Mouse (Mus musculus) heart, adult 2 months (tissue): ENCODE data around the gene Tmem161b. TPM values are rescaled to one million over a fixed set of nuclear protein-coding genes. Genes with fewer than 3 reads are reported as not detected.
"Not testable (repeated sequence)": the region's sequence is repeated elsewhere in the genome, so short reads cannot be mapped to it uniquely, and the experiment has no call there.

Experiments
- DNase-seq, 2 experiments: peaks; one replicate each; pipeline ENCODE4 v3.0.0; 2021
- H3K27ac ChIP-seq: fragments of 200-600 bp; 2 replicates; pipeline ENCODE4 v1.8.1; 2022
- H3K27me3 ChIP-seq: fragments of 200-500 bp; 2 replicates; pipeline ENCODE4 v1.6.1; 2012; ENCODE audit warnings: mild to moderate bottlenecking, low read length, inconsistent platforms, mixed read lengths; ENCODE audit not compliant: control insufficient read depth, insufficient read depth
- H3K36me3 ChIP-seq: fragments of 200-500 bp; 2 replicates; pipeline ENCODE4 v1.6.1; 2012; ENCODE audit warnings: low read length, inconsistent platforms; ENCODE audit not compliant: control insufficient read depth, insufficient read depth
- H3K4me1 ChIP-seq: fragments of 200-500 bp; 2 replicates; pipeline ENCODE4 v1.6.1; 2011; ENCODE audit warnings: low read length; ENCODE audit not compliant: control insufficient read depth, insufficient read depth
- H3K4me3 ChIP-seq: fragments of 200-600 bp; 2 replicates; pipeline ENCODE4 v1.8.1; 2022
- H3K79me2 ChIP-seq: fragments of 200-500 bp; replicated peaks from 2 replicates; pipeline ENCODE4 v1.6.1; 2012; ENCODE audit warnings: mild to moderate bottlenecking, inconsistent platforms, low read length, moderate library complexity, mixed read lengths; ENCODE audit not compliant: control insufficient read depth, insufficient read depth
- H3K9ac ChIP-seq: fragments of 200-500 bp; 2 replicates; pipeline ENCODE4 v1.6.1; 2012; ENCODE audit warnings: low read depth, mild to moderate bottlenecking, control low read depth, inconsistent platforms, low read length, mixed read lengths
- CTCF ChIP-seq: fragments of 200-600 bp; IDR thresholded peaks from 2 replicates; pipeline ENCODE4 v1.8.1; 2022; ENCODE audit warnings: antibody characterized with exemption, mild to moderate bottlenecking, moderate library complexity
- EP300 ChIP-seq: fragments of 200-500 bp; IDR thresholded peaks from 2 replicates; pipeline ENCODE4 v1.6.1; 2011; ENCODE audit warnings: low read depth, low read length, control low read depth; ENCODE audit not compliant: insufficient read depth
- POLR2A ChIP-seq: fragments of 200-500 bp; IDR thresholded peaks from 2 replicates; pipeline ENCODE4 v1.6.1; 2011; ENCODE audit warnings: mild to moderate bottlenecking, low read depth, low read length, control low read depth; ENCODE audit not compliant: insufficient read depth
- WGBS: fragments of 180-500 bp; shearing (Covaris S2); methylation state at CpG from one replicate; pipeline ENCODE4 v1.1.7; 2018; 5-methylcytosine and 5-hydroxymethylcytosine counted together
- intact Hi-C: fragments of 180-260 bp; cut with DNase I; formaldehyde crosslinking; loops from one replicate; pipeline ENCODE4 v1.15.1; 2025
- polyA plus RNA-seq: library from polyadenylated mRNA; depleted of rRNA; stranded (reverse); fragments of >200 nt; gene quantifications from 2 replicates; pipeline ENCODE4 v1.2.3, GENCODE M21; 2012
- total RNA-seq, 2 experiments: library from RNA; stranded (reverse); gene quantifications; 2 replicates each; pipeline ENCODE4 v1.2.3; 2021

Tmem161b gene
- total and polyA plus RNA-seq, 3 experiments: 7.0 to 14.9 (median 12.4) TPM

- Histone ChIP-seq H3K79me2 (no peaks in the 10 kb centered on the region; the same call in 1 of the 2 replicates), H3K9ac (no peak overlapping the region), H3K4me1 (no peaks in the 10 kb centered on the region), H3K27me3 (no peaks in the 10 kb centered on the region), H3K36me3 (no peaks in the 10 kb centered on the region), H3K27ac (no peak overlapping the region), H3K4me3 (no peak overlapping the region)
- WGBS: 84% methylated on average over 7 of the region's 7 CpGs
- peak in 1 of 2 experiments; percentile 9 for DNase-seq
- intact Hi-C loops: no loop called here
- TF ChIP-seq EP300 (no peak), POLR2A (no peak), CTCF (no peak)
Measured at GRCm38 (mm10) chr13:84236768-84237167, 14.7 kb downstream of the Tmem161b start.

DNA sequence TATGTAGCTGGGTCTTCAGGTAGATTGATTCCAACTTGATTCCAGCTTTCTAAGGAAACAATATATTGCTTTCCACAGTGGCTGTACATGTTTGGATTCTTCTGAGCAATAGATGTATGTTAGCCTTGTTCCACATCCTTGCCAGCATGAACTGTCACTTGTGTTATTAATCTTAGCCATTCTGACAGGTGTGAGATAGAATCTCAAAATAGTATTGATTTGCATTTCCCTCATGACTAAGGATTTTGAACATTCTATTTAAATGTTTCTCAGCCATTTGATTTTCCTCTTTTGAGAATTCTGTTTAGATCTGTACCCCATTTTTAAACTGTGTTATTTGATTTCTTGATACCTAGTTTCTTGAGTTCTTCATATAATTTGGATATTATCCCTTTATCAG is 16.1 kb downstream of the Tmem161b start:
- no peaks in the 10 kb centered on the region for H3K4me1 ChIP-seq
- no peak overlapping the region for H3K9ac ChIP-seq
- no peak overlapping the region for H3K4me3 ChIP-seq
- H3K27ac ChIP-seq: no peak overlapping the region
- intact Hi-C loops: no loop called here
- no peaks in the 10 kb centered on the region for H3K27me3 ChIP-seq
- H3K36me3 ChIP-seq: no peaks in the 10 kb centered on the region
- no peak for DNase-seq
- TF ChIP-seq EP300 (no peak), CTCF (no peak), POLR2A (no peak)
- no peaks in the 10 kb centered on the region; the same call in 1 of the 2 replicates for H3K79me2 ChIP-seq

DNA sequence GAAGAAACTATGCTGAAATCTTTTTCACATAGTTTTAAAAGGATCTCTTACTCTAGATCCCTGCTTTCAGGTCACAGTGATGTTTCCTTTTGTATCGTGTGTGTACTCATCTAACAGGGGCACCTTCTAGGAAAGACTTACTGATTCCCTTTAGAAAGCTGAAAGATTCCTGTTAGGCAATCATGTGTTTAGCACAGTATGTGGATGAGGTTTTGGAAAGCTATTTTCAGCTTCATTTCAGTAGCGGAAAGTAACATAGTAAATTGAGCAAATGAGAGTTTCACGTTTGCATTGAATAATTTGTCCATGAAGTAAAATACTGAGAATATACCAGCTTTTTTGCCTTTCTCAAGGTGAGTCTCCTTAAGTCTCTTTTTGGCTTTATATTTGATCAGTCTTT is 26.0 kb downstream of the Tmem161b start:
- TF ChIP-seq POLR2A (no peak), EP300 (no peak), CTCF (no peak)
- H3K9ac ChIP-seq: no peak overlapping the region
- no peaks in the 10 kb centered on the region for H3K79me2 ChIP-seq
- no peaks in the 10 kb centered on the region for H3K27me3 ChIP-seq
- no peak overlapping the region for H3K4me3 ChIP-seq
- H3K27ac ChIP-seq: no peak overlapping the region
- intact Hi-C loops: no loop called here
- no peak for DNase-seq
- H3K36me3 ChIP-seq: no peaks in the 10 kb centered on the region
- H3K4me1 ChIP-seq: no peaks in the 10 kb centered on the region
- 78% methylated on average over 3 of the region's 3 CpGs for WGBS

GRCm38 (mm10) chr13:84251295-84251694 is 29.2 kb downstream of the Tmem161b start:
- intact Hi-C loops: no loop called here
- no peak overlapping the region for H3K9ac ChIP-seq
- H3K36me3 ChIP-seq: no peaks in the 10 kb centered on the region
- H3K4me1 ChIP-seq: no peaks in the 10 kb centered on the region
- WGBS: 78% methylated on average over 5 of the region's 5 CpGs
- no peaks in the 10 kb centered on the region for H3K27me3 ChIP-seq
- H3K27ac ChIP-seq: no peak overlapping the region
- no peak for DNase-seq
- no peak overlapping the region for H3K4me3 ChIP-seq
- peaks cover 2% of the 10 kb centered on the region; the same call in 1 of the 2 replicates for H3K79me2 ChIP-seq
- TF ChIP-seq EP300: no peak

DNA sequence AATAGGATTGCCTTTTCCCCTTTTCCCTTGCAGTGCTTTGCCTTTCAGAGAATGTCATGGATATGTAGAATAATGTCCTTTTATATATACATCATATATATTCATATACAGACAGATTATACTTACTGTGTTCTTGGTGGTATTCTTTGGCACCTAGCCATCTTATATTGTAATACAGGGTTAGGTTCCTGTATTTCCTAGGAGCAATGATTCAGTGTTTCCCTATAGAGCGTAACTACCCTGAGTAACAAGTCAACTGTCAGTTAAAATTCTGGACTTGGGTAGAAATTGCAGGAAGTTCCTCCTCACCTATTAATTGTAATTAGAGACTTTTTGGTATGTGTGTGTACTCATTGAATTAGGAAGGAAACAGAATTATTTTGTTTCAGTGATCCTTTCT is 33.0 kb downstream of the Tmem161b start:
- intact Hi-C loops: no loop called here
- no peak for TF ChIP-seq CTCF
- no peak for TF ChIP-seq POLR2A
- TF ChIP-seq EP300: no peak
- no peak overlapping the region for H3K4me3 ChIP-seq
- no peak overlapping the region for H3K9ac ChIP-seq
- no peak for DNase-seq
- WGBS: 88% methylated on average over 1 of the region's 1 CpGs
- H3K27me3 ChIP-seq: no peaks in the 10 kb centered on the region
- H3K36me3 ChIP-seq: no peaks in the 10 kb centered on the region
- no peak overlapping the region for H3K27ac ChIP-seq
- H3K4me1 ChIP-seq: no peaks in the 10 kb centered on the region
- H3K79me2 ChIP-seq: peaks cover 2% of the 10 kb centered on the region; the same call in 1 of the 2 replicates

- intact Hi-C loops: loop anchor here (10.0 kb wide), 1 partner anchor 300 kb away; no protein-coding TSS in a partner anchor
- not testable (repeated sequence) for DNase-seq, H3K36me3 ChIP-seq, H3K9ac ChIP-seq, H3K27me3 ChIP-seq, H3K4me1 ChIP-seq, H3K79me2 ChIP-seq, H3K4me3 ChIP-seq, H3K27ac ChIP-seq
- WGBS: 98% methylated on average over 1 of the region's 1 CpGs
Measured at GRCm38 (mm10) chr13:84264418-84264817, 42.3 kb downstream of the Tmem161b start.
